Mouse (Mus musculus) heart, postnatal 25 days (tissue): ENCODE results near the gene Sec31a. TPM values are rescaled to one million over a fixed set of nuclear protein-coding genes. Genes with fewer than 3 reads are reported as not detected.
"Not testable (repeated sequence)": the region's sequence is repeated elsewhere in the genome, so short reads cannot be mapped to it uniquely, and the experiment has no call there.

ENCODE experiments used
- DNase-seq: peaks from one replicate; pipeline ENCODE4 v3.0.0; 2022; ENCODE audit warnings: low spot score
- intact Hi-C: fragments of 180-260 bp; cut with DNase I; formaldehyde crosslinking; loops from one replicate; pipeline ENCODE4 v1.15.1; 2025
- total RNA-seq, 2 experiments: library from RNA; stranded (reverse); gene quantifications; 2 replicates each; pipeline ENCODE4 v1.2.3; 2021

Gene Sec31a
- 100 to 1,000 TPM; 111 to 116 TPM for total RNA-seq

DNA sequence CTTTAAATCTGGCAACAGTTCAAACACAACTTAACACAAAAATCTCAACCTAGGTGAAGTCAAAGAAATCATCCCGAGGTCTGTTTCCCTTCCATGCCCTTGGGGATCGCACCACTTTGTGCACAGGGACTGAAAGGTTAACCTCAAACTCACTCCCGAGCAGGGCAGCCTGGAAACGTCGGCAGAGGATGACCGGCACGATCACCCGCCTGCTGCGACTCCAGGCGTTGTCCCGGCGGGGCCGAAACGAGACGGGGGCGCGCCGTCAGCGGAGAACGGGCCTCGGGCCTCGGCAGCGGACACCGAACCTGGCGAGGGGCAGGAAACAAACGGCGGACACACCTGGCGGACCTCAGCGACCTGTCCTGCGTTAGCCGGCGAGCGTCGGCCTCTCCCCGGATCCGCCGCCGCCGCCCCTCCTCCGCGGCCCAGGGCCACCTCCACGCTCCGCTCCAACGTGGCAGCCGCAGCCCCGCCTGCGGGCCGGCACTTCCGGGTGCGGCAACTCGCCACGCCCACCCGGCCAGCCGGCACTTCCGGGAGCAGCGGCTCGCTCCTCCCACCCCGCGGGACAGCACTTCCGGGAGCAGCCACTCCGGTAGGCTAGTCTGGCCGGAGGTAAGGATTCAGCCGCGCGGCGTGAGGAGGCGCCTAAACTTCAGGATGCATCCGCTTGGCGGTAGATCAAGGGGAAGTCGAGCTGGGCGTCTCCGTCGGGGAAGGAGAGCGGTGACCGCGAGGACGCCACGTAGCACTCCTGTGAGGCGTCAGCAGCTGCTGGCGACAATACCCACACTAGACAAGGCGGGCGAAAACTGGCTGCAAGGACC lies at the start of gene Sec31a:
Sec31a (minus strand) TSS at position 474 of the 830 bp plus-strand sequence.
- intact Hi-C loops: no loop called here
- DNase-seq: peak; percentile 98

DNA sequence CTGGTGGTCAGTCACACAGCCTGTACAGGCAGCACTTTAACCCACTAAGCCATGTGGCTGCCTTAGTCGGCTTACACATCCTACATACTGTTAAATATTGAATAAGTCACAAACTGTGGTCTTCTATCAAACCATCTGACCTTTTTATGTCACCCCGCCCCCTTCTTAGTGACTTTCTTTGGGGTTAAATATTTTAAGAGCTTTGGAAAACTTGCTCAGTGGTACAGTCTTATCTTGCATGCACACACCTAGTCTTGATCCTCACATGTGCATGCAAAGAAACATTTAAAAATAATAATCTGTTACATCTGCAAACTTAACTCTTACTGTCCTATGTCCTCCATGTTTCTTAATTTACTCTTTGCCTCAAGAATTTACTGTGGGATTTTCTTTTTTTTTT lies 46.3 kb upstream of the Sec31a start:
- intact Hi-C loops: no loop called here
- no peak for DNase-seq

DNA sequence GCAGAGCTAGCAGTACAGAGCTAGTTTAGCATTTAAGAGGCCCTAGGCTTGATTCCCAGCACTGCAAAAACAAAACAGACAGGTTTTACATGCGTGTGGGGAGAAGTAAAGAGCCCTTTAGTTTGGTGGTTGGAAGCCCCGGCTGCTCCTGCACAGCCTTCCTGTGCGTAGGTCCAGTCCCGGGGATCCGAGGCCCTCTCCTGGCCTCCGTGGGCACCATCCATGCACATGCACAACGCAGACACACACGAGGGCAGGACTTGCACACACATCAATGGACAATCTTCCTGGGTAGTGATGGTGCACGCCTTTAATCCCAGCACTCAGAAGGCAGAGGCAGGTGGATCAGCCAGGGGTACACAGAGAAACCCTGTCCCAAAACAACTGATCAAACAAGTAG lies 45.5 kb upstream of the Sec31a start:
- intact Hi-C loops: no loop called here
- no peak for DNase-seq

DNA sequence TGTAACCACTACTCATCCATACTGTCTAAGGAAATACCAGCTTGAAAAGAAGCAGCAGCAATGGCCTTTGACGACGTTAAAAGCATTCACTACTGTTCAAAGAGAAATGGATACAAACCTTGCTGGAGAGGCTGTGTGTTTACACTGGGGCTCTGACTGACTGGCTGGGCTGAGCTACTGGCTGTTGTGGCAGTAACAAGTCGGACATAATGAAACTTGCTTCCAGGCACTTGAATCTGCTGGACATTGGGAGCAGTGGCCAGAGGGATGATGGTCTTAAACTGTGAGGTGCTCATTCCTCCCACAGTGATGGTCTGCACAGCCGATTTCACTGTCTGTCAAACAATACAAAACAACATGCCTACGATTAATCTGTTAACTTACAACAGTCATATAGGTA lies 43.4 kb upstream of the Sec31a start:
- no peak for DNase-seq
- intact Hi-C loops: no loop called here

DNA sequence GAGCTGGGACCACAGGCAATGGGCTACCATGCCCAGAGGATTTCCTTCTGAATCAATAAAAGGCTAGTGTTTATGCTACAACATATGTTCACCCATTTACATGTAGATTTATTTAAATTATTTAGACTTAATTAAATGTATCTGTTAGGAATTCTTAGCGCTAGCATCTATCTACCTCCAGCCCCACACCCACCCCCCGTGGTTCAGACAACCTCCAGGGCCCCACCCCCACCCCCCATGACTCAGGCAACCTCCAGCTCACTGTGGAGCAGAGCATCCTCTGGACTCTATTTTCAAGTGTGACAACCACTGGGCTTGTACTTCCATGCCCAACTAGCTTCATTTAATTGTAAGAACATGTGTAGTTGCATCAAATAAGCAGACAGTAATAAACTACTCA lies 35.8 kb upstream of the Sec31a start:
- DNase-seq: no peak
- intact Hi-C loops: no loop called here

DNA sequence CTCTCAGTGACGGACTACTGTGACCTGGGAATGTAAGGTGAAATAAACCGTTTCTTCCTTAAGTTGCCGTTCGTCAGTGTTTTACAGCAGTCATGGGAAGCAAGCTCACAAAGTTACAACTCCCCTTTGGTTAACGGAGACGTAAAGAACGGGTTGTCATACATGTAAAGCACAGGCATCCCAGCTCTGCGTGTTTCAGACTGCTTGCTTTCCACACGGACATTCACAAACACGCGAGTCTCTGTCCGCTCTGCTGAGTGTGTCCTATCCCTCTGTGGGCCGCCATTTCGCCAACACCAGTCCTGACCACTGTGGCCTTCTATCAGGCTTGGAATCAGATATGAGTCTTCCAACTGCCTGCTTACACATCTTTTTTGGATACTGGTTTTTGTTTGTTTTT lies 22.8 kb upstream of the Sec31a start:
- no peak for DNase-seq
- intact Hi-C loops: no loop called here

DNA sequence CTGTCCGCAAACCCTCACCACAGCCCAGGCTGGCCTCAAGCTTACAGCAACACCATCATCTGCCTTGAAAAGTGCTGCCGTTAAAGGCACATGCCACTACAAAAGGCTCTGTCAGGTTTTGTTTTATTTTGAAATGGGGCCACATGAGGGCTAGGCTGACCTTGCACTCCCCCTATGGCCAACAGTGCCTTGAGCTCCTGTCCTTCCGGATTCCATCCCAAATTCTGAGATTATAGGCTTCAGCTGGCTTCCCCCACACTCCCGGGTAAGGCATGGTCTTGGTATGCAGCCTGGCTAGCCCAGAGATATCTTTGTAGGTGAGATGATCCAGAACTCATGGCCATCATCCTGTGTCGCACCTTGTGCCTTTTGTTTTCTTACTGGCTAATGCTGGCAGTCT lies 21.9 kb upstream of the Sec31a start:
- no peak for DNase-seq
- intact Hi-C loops: no loop called here

DNA sequence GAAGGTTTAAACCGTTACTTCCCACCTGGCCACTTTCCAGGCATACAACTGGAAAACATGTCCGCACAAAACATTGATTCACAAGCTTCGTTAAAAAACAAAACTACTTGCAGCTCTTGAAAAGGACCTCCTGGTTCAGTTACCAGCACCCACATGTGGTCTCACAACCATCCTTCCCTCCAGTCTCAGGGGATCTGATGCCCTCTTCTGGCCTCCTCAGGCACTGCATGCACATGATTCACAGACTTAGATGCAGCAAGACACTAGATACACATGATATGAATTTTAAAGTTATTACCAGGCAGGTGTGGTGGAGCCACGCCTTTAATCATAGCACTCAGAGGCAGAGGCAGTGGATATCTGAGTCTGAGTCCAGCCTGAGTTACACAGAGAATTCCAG lies 21.1 kb upstream of the Sec31a start:
- no peak for DNase-seq
- intact Hi-C loops: no loop called here

DNA sequence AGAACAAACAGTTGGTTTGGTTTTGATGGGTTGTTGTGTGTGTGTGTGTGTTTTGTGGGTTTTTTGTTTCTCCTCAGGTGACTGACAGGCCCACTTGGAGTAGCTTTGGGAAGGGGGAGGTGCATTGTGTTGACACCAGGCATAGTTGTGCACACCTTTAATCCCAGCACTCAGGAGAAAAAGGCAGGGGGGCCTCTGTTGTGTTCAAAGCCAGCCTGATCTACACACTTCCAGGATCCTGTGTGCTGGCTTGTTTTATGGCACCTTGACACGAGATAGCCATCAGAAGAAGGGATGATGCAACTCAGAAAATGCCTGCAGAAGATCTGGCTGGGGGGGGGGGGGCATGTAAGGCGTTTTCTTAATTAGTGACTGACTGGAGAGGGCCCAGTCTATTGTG lies 14.9 kb upstream of the Sec31a start:
- DNase-seq: no peak
- intact Hi-C loops: loop anchor here (5.0 kb wide), 1 partner anchor 66 kb away; no protein-coding TSS in a partner anchor

DNA sequence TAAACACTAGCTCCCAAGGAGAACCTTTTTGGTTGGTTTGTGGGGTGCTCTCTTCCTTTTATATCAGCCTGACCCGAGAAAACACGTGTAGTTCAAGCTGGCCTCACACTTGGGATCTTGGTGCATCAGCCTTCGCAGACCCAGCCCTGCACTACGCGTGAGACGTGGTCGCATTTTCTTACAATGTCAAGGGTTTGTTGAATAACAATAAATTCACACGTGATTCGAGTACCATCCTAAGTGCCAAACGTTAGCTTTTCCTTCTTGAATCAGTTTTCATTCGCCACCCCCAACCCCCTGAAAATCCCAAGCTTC lies 14.0 kb upstream of the Sec31a start:
- intact Hi-C loops: loop anchor here (5.0 kb wide), 1 partner anchor 67 kb away; no protein-coding TSS in a partner anchor
- no peak for DNase-seq

DNA sequence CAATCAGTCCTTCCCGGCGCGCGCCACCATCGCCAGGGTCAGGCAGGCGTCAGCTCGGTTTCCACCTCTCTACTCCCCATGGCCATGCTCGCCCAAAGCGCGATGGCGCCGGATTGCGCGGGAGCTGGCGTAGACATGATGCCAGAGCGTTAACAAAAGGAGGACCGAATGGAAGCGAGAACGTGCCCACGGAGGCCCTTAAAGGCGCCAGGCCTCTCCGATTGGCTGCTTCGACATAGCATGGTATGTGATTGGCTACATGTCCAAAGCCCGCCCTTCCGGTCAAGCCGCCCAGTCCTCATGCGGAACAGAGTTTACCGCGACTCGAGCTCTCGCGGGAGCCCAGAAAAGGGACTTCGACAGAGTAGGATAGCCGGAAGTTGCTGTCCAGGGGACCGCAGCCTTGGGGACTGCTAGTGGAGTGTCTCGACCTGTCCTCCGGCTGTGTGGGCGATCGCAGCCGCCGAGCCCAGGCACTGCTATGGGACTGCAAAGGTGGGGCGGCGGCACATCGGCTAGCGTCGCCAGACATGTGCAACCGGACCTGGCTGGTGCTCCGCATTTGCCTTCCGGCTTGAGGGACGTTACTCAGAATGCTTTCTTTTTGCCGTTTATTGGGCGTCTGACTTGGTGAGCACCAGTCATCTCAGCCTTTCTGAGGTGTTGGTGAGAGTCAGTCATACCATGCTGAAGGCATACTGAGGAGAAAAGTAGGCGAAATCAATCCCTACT lies 13.5 kb upstream of the Sec31a start:
- intact Hi-C loops: loop anchor here (5.0 to 10.0 kb wide), 3 partner anchors 68 to 455 kb away; partner anchors contain the start of genes 4930524J08Rik, Cops4 and Hnrnpd
- peak; percentile 92 for DNase-seq

DNA sequence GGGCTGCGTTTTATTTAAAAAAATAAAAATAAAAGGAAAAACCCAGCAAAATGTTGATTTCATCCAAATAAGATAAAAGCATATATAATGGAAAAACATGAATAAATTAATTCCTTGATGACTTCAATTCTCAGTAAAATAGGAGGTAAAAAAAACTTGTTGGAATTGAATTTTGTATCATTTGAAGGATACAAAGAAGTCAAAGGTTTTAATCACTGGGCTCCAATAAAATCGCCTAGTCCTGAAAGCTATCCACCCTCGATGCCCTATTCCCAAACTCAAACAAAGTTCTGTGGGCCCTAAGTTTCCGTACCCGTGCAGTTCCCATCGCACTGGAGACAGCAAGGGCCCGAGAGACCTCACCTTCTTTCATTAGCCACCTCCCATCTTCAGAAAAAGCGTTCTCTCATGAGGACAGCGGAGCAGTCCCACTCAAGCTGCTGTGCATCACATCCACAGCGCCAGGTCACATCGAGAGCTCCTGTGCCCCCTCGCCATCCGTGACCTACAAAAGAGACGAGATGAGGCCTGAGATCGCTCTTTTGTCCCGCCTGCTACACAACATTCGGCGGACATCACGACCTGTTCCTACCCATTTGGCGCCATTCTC lies 12.8 kb upstream of the Sec31a start:
- DNase-seq: no peak
- intact Hi-C loops: loop anchor here (5.0 to 10.0 kb wide), 2 partner anchors 88 to 454 kb away; partner anchors contain the start of genes 4930524J08Rik, Cops4 and Hnrnpd

DNA sequence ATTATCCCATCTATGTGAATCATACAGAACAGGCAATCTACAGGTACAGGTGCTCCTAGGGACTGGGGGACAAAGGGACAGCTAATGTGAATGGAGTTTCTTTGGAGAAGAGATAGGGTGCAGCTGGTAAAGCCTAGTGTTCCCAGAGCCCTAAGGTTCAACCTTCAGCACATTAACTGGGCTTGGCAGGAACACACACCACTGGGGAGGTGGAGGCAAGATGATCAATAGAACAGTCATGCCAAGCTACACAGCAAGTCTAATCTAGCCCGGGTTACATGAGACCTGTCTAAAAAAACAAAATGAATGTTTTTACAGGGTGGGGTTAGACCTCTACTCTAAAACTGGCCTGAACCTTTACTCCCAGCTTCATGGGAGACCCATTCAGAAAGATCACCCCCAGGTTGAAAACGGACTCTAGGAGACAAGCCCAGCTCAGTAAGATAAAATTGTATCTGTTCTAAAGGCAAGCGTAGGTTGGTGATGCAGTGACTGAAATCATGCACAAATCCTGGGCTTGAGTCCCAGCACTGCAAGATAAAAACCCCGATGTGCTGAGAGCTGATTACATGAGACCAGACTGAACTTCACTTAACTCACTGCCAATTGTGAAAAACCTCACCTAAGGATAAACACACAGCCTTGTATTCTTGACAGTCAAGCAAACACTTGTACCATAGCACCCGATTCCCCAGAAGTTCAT lies 12.1 kb upstream of the Sec31a start:
- intact Hi-C loops: loop anchor here (5.0 to 10.0 kb wide), 2 partner anchors 89 to 453 kb away; partner anchors contain the start of genes 4930524J08Rik, Cops4 and Hnrnpd
- no peak for DNase-seq

DNA sequence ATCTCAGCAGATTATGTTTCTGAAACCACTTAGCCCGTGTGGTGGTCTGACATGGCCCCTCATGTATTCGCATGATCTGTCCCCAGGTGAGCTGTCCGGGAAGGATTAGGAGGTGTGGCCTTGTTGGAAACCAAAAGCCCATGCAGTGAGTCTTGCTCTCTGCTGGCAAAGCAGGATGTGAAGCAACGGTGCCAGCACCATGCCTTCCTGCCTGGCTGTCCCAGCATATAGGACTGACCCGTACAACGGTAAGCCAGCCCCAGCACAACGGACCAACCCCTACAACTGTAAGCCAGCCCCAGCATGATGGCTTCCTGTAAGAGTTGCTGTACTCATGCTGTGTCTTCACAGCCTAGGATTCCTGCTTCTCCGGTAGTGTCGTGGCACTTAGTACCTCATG lies 11.2 kb upstream of the Sec31a start:
- DNase-seq: no peak
- intact Hi-C loops: loop anchor here (5.0 to 10.0 kb wide), 2 partner anchors 90 to 452 kb away; partner anchors contain the start of genes 4930524J08Rik, Cops4 and Hnrnpd

DNA sequence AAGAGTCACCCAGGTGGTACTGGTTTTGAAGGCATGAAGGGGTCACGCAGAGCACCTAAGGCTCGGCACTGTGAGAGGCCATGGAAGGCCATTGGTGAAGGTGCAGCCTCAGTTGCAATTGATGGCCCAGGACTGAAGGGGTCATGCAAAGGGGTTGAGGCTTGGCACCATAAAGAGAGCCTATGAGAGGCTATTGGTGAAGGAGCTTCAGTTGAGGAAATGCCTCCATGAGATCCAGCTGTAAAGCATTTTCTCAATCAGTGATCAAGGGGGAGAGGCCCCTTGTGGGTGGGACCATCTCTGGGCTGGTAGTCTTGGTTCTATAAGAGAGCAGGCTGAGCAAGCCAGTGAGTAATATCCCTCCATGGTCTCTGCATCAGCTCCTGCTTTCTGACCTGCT lies 9.8 kb upstream of the Sec31a start:
- DNase-seq: not testable (repeated sequence)
- intact Hi-C loops: loop anchor here (5.0 to 10.0 kb wide), 2 partner anchors 91 to 451 kb away; partner anchors contain the start of genes 4930524J08Rik, Cops4 and Hnrnpd

DNA sequence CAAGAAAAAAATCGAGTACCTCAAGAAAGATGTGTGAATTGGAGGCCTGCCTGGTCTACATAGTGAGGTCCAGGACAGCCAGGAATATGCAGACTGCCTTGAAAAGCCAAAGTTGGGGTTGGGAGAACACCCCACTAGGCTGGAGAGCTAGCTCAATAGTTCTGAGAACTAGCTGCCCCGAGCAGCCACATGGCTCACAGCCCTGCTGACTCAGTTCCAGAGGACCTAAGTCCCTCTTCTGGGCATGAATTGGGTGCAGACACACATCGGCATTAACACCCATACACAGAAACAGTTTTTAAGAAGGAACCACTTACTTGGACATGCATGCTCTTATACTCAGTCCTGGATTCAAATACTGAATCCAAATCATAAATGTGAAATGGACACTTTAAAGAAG lies 8.2 kb upstream of the Sec31a start:
- DNase-seq: no peak
- intact Hi-C loops: loop anchor here (10.0 kb wide), 1 partner anchor 449 kb away; the partner anchor contains the start of genes 4930524J08Rik and Hnrnpd

DNA sequence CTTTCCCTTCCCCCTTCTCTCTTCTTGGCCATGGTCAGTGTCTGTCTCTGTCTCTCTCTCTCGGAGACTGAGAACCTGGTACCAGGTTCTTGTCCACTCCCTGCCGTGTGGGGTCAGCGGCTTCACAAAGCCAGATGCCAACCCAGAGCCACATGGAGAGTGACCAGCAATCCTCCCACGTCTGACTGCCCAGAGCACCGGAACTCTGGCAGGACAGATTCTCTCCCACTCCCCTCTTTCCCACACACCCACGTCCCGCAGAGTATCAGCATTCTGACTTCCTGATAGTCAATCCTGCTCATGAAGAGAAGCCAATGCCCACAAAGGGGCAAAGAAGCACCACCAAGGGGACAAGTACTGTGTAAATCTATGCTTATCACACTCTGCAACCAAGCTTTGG lies 7.6 kb upstream of the Sec31a start:
- intact Hi-C loops: loop anchor here (10.0 kb wide), 1 partner anchor 449 kb away; the partner anchor contains the start of genes 4930524J08Rik and Hnrnpd
- no peak for DNase-seq

DNA sequence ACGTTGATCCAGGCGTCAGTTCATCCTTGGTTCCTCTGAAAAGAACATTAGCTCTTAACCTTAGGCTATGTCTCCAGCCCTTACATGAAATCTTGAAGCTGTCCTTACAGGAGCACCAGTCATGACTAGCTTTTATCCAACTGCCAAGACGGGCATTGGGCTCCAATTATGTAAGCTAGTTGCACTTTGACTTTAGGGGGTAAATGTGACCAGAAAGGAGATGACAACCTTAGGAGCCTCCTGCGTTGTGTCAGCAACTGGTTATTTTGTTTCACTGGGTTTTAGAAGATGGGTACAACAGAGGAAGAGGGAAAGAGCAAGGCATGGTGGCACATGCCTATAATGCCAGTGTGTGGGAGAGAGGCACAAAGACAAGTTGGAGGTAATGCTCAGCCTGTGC lies 2.8 kb upstream of the Sec31a start:
- intact Hi-C loops: no loop called here
- no peak for DNase-seq

DNA sequence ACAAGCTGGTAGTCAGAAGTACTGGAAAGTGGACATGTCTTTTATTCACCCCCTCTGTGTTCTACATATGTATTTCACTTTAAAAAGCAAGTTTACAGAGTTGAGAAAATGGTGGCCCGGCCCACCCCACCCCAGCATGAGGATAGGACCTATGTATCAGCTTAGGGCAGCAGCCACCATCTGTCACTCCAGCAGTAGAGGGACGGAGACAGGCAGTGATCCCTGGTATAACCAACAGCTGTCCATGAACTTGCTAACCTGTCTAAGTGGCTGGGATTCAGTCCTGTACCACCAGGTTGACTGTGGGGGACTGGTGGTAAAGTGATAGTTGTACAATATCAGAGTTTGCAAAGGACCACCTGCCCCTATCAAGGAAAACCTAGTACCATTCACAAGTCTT lies 2.0 kb upstream of the Sec31a start:
- intact Hi-C loops: no loop called here
- DNase-seq: no peak
